Mouse (Mus musculus) lung, postnatal 14 days (tissue): ENCODE measurements at regions not wholly inside any gene's neighbourhood (a gene's known extent, or its start where the extent isn't known, plus 50 kb on each side); places are given as distances from the start of the nearest gene placed in this dataset.

Experiments
- DNase-seq: peaks from one replicate; pipeline ENCODE4 v3.0.0; 2021

DNA sequence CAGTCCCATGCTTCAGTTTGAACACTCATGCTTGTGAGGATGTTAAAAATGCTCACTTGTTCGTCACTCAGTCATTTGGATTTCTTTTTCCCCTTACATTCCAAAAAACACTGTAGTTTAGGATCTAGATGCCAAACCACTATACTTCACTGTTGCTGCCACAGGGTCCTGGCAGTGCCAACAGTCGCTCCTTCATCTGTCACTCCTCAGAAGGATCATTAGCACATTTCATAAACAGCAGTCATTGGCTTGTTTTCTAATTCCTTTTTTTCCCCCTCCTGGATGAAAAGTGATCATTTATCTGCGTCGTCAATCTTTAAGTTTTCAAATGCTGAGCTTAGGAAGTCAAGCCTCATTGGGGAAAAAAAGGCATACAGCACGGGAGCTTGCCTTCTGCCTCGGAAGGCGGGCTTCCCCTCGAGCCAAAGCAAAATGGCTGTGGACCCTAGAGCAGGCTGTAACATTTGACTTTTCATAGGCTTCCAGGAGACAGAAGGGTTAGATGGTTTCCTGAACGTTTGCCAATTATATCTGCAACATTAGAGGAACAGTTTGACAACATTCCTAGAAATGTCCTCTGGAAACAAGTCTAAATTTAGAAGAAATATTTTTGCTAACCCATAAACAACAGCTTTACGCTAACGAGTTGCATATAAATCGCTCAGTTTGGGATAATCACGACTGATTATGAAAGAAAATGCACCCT is 95.6 kb upstream of the Fat1 start:
- no peak for DNase-seq

DNA sequence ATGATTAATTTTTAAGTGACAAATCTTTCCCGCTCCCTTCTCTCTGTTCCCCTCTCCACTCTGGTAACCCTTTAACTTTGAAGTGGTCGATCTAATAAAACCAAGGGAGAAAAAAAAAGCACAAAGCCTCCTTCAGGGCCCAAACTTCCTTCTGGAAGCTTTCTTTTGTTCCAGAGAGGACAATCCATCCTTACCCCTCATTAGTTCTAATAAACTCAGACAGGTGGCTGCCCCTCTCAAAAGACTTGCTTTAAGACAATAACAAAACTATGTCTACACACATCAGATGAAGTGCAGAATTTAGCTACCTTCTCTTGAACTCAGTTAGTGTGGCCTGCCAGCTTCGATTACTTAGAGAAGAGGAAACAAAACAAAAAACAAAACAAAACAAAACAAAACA is 94.6 kb upstream of the Fat1 start:
- DNase-seq: no peak

DNA sequence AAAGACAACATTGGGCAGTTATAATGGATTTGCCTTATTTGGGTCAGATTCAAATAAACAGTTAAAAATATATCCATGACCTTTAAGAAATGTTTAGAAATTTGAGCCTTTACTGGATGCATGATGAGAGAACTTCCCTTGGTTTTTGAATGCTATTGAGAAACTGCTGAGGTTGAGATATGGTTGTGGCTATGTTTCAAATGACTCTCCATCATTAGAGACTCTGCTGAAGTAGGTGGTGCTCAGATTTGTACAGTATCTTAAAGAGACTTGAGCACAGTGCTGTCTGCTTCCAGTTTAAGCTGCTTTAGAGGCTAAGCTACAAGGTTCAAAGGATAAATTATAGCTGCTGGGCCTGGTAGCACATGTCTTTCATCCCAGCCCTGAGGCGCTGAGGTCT is 90.9 kb upstream of the Fat1 start:
- no peak for DNase-seq

DNA sequence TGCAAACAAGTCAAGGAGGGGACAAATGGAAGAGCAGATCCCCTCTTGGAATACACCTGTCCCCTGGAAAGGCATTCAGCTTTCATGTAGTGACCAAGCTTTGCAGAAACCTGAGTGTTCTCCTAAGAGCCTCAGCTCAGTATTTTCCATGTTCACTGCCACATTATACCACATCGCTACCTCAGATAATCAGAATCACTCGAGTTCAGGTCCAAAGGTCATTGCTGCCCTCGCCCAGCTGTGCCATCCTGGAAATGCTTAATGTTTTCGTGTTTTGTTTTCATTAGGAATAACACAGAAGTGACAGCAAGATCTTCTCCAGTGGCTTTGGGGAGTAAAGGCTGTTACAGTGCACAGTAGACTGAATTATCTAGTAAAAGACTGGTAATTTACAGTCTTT is 83.0 kb upstream of the Fat1 start:
- DNase-seq: no peak

DNA sequence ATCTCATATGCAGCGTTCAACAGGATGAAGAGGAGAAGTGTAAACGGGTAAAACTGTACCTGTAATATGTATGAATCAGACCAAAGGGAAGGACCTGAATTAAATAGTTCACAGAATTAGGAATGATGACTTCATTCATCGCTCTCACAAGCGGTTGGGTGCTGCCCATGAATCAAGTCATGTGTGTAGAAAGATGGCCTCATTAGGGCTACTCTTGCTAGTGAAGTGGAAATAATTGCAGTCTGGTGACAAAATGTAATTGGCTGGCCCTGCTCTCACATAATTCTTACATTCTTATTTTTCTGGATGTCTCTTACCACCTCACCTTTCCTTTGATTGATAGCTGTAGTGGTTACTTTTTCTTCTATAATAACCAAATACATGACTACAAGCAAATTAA is 80.1 kb upstream of the Fat1 start:
- no peak for DNase-seq

DNA sequence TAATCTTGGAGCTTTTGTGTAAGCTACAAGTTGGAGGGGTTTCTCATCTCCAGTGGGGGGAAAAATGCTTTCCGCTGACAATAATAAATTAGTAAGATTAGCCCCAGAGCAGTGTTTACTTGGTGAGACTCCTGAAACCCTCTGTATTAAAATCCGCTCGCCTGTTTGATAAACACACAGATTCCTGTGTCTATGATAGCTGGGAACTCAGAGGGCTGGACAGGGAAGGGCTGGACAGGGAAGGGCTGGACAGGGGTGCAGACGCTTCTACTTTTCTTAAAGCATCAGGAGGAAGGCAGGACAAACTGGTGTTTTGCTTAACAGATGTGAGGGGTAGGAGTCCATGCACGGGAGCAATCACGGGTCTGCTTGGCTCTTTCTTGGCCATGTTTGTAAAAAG is 68.0 kb upstream of the Fat1 start:
- DNase-seq: no peak

DNA sequence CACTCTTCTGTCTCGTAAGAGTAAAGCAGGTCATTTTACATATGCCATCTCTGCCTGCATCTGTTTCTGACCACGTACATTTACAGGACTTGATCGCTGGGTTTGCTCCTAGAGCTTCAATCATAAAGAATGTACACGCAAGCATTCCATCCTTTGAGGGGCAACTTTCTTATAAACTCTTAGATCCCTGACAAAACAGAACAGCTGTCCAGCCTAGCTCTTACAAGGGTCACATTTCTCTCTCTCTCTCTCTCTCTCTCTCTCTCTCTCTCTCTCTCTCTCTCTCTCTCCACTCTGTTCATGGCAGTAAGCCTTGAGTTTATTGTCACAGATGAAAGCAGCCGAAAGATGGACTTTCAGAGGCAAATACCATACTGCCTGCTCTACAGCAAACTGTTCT is 67.6 kb upstream of the Fat1 start:
- no peak for DNase-seq

DNA sequence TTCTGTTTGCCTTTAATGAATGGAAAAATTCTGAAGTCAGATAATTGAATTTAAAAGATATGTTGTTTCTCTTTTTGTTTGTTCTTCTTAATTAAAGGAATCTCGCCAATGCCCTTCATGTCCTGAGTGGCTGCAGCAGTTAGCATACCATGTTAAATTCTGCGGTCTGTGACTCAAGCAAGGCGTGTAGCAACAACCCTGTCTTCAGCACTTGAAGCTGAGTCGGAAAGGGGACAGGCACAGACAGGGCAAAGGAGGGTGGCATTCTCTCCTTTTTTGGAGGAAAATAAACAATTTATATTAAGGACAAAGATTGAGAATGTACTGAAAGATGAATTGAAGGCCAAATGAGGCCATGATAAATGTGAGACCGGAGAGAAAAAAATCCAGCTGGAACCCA is 58.2 kb upstream of the Fat1 start:
- DNase-seq: no peak

DNA sequence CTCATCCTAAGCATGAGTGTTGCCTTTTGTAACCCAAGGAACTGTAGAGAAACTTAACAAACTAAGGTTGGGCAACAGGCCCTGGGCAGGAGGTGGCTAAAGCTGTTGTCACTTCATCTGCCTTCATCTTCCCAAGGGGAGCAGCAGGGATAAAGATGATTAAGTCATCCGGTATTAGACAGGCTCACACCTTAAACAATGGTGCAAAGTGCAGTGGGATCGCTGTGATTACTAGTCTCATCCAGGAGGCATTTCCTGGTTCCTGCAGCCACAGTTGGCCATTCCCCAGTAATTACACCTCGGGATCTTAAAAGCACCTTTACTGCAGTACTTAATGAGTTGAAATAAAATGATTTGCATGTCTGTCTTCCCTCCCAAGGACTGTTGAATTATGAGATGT is 57.0 kb upstream of the Fat1 start:
- DNase-seq: no peak

DNA sequence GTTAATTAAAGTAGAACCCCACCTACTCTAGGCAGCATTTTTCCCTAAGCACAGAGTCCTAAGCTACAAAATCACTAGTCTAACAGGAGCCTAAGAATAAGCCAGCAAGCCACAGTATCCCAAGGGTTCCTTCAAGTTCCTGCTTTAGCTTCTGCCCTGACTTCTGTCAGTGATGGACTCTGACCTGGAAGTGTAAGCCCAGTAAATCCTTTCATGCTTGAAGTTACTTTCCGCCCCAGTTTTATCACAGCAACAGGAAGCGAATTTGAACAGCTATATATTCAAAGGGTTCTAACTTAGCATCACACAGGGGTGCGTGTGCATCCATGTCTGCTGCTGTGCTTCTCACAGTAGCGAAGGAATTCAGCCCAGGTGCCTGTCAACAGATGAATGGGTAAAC is 56.1 kb upstream of the Fat1 start:
- no peak for DNase-seq

DNA sequence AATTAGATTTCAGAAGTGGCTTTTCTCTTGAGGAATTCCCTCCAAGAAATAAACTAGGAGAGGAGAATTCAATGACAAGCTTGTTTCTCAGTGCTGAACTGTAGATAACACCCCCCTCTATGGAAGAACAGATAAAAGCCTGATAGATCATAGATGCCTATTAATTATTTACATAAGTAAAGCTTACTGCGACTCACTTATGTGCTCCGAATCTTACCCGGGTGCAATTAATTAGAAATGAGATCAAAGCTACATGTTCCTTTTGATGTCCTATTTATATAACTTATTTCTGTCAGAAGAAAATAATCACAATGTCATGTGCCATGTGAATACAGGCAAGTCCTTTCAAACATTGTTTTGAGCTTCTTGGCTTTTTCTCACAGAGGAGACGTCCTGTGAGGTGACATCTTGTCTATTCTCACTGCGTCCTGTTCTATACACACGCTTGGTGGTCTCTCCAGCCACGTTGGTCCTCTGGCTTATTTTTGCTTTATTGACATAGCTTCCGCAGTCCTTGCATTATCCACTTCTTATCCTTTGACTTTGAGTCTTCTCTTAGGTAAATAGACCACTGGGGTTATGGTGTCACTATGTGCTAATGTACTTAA is 50.7 kb upstream of the Fat1 start:
- DNase-seq: no peak
